Mouse (Mus musculus): ENCODE results near the gene Osbpl10. TPM values are rescaled to one million over a fixed set of nuclear protein-coding genes. Genes with fewer than 3 reads are reported as not detected.

Osbpl10 gene
- total RNA-seq, 2 experiments from 2014 or later = 52.5 to 54.0 TPM

GRCm38 (mm10) chr9:114977461-114978280 lies 698 bp upstream of the Osbpl10 start:
- intact Hi-C loops (cut with DNase I) = loop anchor here (2.0 kb wide), 1 partner anchor 89 kb away; no protein-coding TSS in a partner anchor

GRCm38 (mm10) chr9:114979969-114980368 lies 1.6 kb downstream of the Osbpl10 start:
- DNase-seq (ENCODE audit: low spot score in 2 of 2) = no peak
- intact Hi-C loops (cut with DNase I) = loop anchor here (2.0 kb wide), 1 partner anchor 87 kb away; no protein-coding TSS in a partner anchor

More at GRCm38 (mm10) chr9:114977461-114978280, 698 bp upstream of the Osbpl10 start:
- DNase-seq (ENCODE audit: low spot score in 2 of 2) = peak; percentile 55

- intact Hi-C loops (cut with DNase I) = no loop called here
- no peak for DNase-seq (ENCODE audit: low spot score in 2 of 2)
Observed at GRCm38 (mm10) chr9:114982689-114983360, 4.5 kb downstream of the Osbpl10 start, which contains the start of gene Rps27rt. Rps27rt (minus strand) TSS chr9:114982739.

- no peak for DNase-seq (ENCODE audit: low spot score in 2 of 2)
- intact Hi-C loops (cut with DNase I) = no loop called here
Observed at GRCm38 (mm10) chr9:114985741-114986140, 7.4 kb downstream of the Osbpl10 start.

- no peak for DNase-seq (ENCODE audit: low spot score in 2 of 2)
- intact Hi-C loops (cut with DNase I) = no loop called here
Observed at GRCm38 (mm10) chr9:114986361-114986760, 8.0 kb downstream of the Osbpl10 start.

- intact Hi-C loops (cut with DNase I) = no loop called here
- no peak for DNase-seq (ENCODE audit: low spot score in 2 of 2)
Observed at GRCm38 (mm10) chr9:114988029-114988428, 9.7 kb downstream of the Osbpl10 start.

- intact Hi-C loops (cut with DNase I) = no loop called here
- no peak for DNase-seq (ENCODE audit: low spot score in 2 of 2)
Observed at GRCm38 (mm10) chr9:114988610-114989327, 10.4 kb downstream of the Osbpl10 start.

- intact Hi-C loops (cut with DNase I) = no loop called here
Observed at GRCm38 (mm10) chr9:114990421-114990820, 12.1 kb downstream of the Osbpl10 start.

GRCm38 (mm10) chr9:114992528-114992927 lies 14.2 kb downstream of the Osbpl10 start:
- intact Hi-C loops (cut with DNase I) = no loop called here
- DNase-seq (ENCODE audit: low spot score in 2 of 2) = no peak

More at GRCm38 (mm10) chr9:114990421-114990820, 12.1 kb downstream of the Osbpl10 start:
- DNase-seq (ENCODE audit: low spot score in 2 of 2) = no peak

- intact Hi-C loops (cut with DNase I) = no loop called here
- no peak for DNase-seq (ENCODE audit: low spot score in 2 of 2)
Observed at GRCm38 (mm10) chr9:114995250-114995649, 16.9 kb downstream of the Osbpl10 start.

GRCm38 (mm10) chr9:114995716-114996115 lies 17.3 kb downstream of the Osbpl10 start:
- intact Hi-C loops (cut with DNase I) = no loop called here
- DNase-seq (ENCODE audit: low spot score in 2 of 2) = no peak

GRCm38 (mm10) chr9:114996489-114996888 lies 18.1 kb downstream of the Osbpl10 start:
- intact Hi-C loops (cut with DNase I) = no loop called here
- no peak for DNase-seq (ENCODE audit: low spot score in 2 of 2)

- intact Hi-C loops (cut with DNase I) = no loop called here
- no peak for DNase-seq (ENCODE audit: low spot score in 2 of 2)
Observed at GRCm38 (mm10) chr9:114999010-114999770, 20.8 kb downstream of the Osbpl10 start.

GRCm38 (mm10) chr9:114999771-115000146 lies 21.4 kb downstream of the Osbpl10 start:
- intact Hi-C loops (cut with DNase I) = no loop called here
- no peak for DNase-seq (ENCODE audit: low spot score in 2 of 2)

- no peak for DNase-seq (ENCODE audit: low spot score in 2 of 2)
- intact Hi-C loops (cut with DNase I) = no loop called here
Observed at GRCm38 (mm10) chr9:115005446-115005845, 27.1 kb downstream of the Osbpl10 start.

GRCm38 (mm10) chr9:115007776-115008175 lies 29.4 kb downstream of the Osbpl10 start:
- intact Hi-C loops (cut with DNase I) = no loop called here
- DNase-seq (ENCODE audit: low spot score in 2 of 2) = no peak

GRCm38 (mm10) chr9:115008194-115008593 lies 29.8 kb downstream of the Osbpl10 start:
- peak; percentile 36 to 40 for DNase-seq (ENCODE audit: low spot score in 2 of 2)
- intact Hi-C loops (cut with DNase I) = no loop called here

- intact Hi-C loops (cut with DNase I) = no loop called here
- DNase-seq (ENCODE audit: low spot score in 2 of 2) = no peak
Observed at GRCm38 (mm10) chr9:115012367-115012766, 34.0 kb downstream of the Osbpl10 start.

- intact Hi-C loops (cut with DNase I) = no loop called here
- DNase-seq (ENCODE audit: low spot score in 2 of 2) = no peak
Observed at GRCm38 (mm10) chr9:115020141-115020540, 41.8 kb downstream of the Osbpl10 start.
